Mouse (Mus musculus) heart, postnatal 0 days (tissue): Measurements from ENCODE around the gene Ppp2r5d.

Experiments used
- CTCF ChIP-seq: IDR thresholded peaks from 2 replicates; pipeline ENCODE4 v1.5.1; 2016; ENCODE audit warnings: antibody characterized with exemption, control low read depth, low read depth
- EP300 ChIP-seq: IDR thresholded peaks from 2 replicates; pipeline ENCODE4 v1.6.1; 2016; ENCODE audit warnings: antibody characterized with exemption, low read depth

GRCm38 (mm10) chr17:46681466-46682118 is 23.3 kb downstream of the Ppp2r5d start:
- no peak for TF ChIP-seq EP300
- TF ChIP-seq CTCF: no peak
